Mouse (Mus musculus) embryonic fibroblast, embryonic 13.5 days (primary cell): Measurements from ENCODE around the gene Gstm5. TPM values are rescaled to one million over a fixed set of nuclear protein-coding genes. Genes with fewer than 3 reads are reported as not detected.
A peak's percentile ranks its signal among the peaks of the same experiment; 100 is the strongest.
"Not testable (repeated sequence)": the region's sequence is repeated elsewhere in the genome, so short reads cannot be mapped to it uniquely, and the experiment has no call there.

ENCODE experiments used
- H3K27ac ChIP-seq: 2 replicates; pipeline ENCODE4 v1.5.1; 2012; ENCODE audit warnings: low read length, control low read depth, inconsistent platforms; ENCODE audit not compliant: insufficient read depth
- H3K4me1 ChIP-seq: 2 replicates; pipeline ENCODE4 v1.6.1; 2011; ENCODE audit warnings: low read length; ENCODE audit not compliant: control insufficient read depth, insufficient read depth
- H3K4me3 ChIP-seq: 2 replicates; pipeline ENCODE4 v1.5.1; 2011; ENCODE audit warnings: mild to moderate bottlenecking, control low read depth, low read length; ENCODE audit not compliant: insufficient read depth
- CTCF ChIP-seq: IDR thresholded peaks from 2 replicates; pipeline ENCODE4 v1.5.1; 2011; ENCODE audit warnings: mild to moderate bottlenecking, control low read depth, low read length, moderate library complexity, borderline replicate concordance; ENCODE audit not compliant: insufficient read depth
- POLR2A ChIP-seq: IDR thresholded peaks from 2 replicates; pipeline ENCODE4 v1.6.1; 2011; ENCODE audit warnings: low read depth, mild to moderate bottlenecking, control low read depth, low read length, moderate library complexity
- polyA plus RNA-seq: library from polyadenylated mRNA; stranded (reverse); fragments of >200 nt; gene quantifications from 2 replicates; pipeline ENCODE4 v1.2.4, GENCODE M21; 2011; ENCODE audit warnings: low read depth; ENCODE audit not compliant: missing spikeins, insufficient read length

The Gstm5 gene
- polyA plus RNA-seq, 1 experiment, result 75.4 TPM

- H3K27ac ChIP-seq, result no peak overlapping the region
- H3K4me1 ChIP-seq, result no peaks in the 10 kb centered on the region
- TF ChIP-seq POLR2A, result no peak
- no peak for TF ChIP-seq CTCF
- no peak overlapping the region for H3K4me3 ChIP-seq
These were observed 38.0 kb upstream of the Gstm5 start for GRCm38 (mm10) chr3:107857646-107858045.

GRCm38 (mm10) chr3:107861483-107861882, 34.1 kb upstream of the Gstm5 start:
- H3K27ac ChIP-seq, H3K4me3 ChIP-seq, H3K4me1 ChIP-seq: not testable (repeated sequence)

- TF ChIP-seq CTCF, result no peak
- TF ChIP-seq POLR2A, result no peak
- Histone ChIP-seq H3K4me1 (no peaks in the 10 kb centered on the region), H3K4me3 (no peak overlapping the region), H3K27ac (no peak overlapping the region)
These were observed 33.1 kb upstream of the Gstm5 start for GRCm38 (mm10) chr3:107862471-107862870.

GRCm38 (mm10) chr3:107863471-107863870, 32.1 kb upstream of the Gstm5 start:
- no peak for TF ChIP-seq POLR2A
- TF ChIP-seq CTCF, result no peak
- no peak overlapping the region for H3K27ac ChIP-seq
- H3K4me3 ChIP-seq, result no peak overlapping the region
- no peaks in the 10 kb centered on the region for H3K4me1 ChIP-seq

- TF ChIP-seq POLR2A, result no peak
- peak; percentile 56; the same call in 1 of the 2 replicates for TF ChIP-seq CTCF
- H3K4me1 ChIP-seq, result no peaks in the 10 kb centered on the region
- H3K27ac ChIP-seq, result no peak overlapping the region
- no peak overlapping the region for H3K4me3 ChIP-seq
These were observed 31.6 kb upstream of the Gstm5 start for GRCm38 (mm10) chr3:107863898-107864603.

GRCm38 (mm10) chr3:107865364-107866091, 30.1 kb upstream of the Gstm5 start:
- Histone ChIP-seq H3K4me3 (no peak overlapping the region), H3K4me1 (no peaks in the 10 kb centered on the region), H3K27ac (no peak overlapping the region)
- TF ChIP-seq CTCF, result no peak
- TF ChIP-seq POLR2A, result no peak

GRCm38 (mm10) chr3:107867086-107867485, 28.5 kb upstream of the Gstm5 start:
- TF ChIP-seq CTCF (peak; percentile 97), POLR2A (no peak)
- H3K4me1 ChIP-seq, result no peaks in the 10 kb centered on the region
- no peak overlapping the region for H3K4me3 ChIP-seq
- no peak overlapping the region for H3K27ac ChIP-seq

- no peak overlapping the region for H3K4me3 ChIP-seq
- TF ChIP-seq POLR2A (no peak), CTCF (no peak)
- H3K27ac ChIP-seq, result no peak overlapping the region
- H3K4me1 ChIP-seq, result no peaks in the 10 kb centered on the region
These were observed 27.2 kb upstream of the Gstm5 start for GRCm38 (mm10) chr3:107868452-107868851.

GRCm38 (mm10) chr3:107869097-107869496, 26.5 kb upstream of the Gstm5 start:
- Histone ChIP-seq H3K4me3 (no peak overlapping the region), H3K27ac (no peak overlapping the region), H3K4me1 (no peaks in the 10 kb centered on the region)
- TF ChIP-seq POLR2A (no peak), CTCF (no peak)

- TF ChIP-seq POLR2A, result no peak
- TF ChIP-seq CTCF, result no peak
- H3K4me1 ChIP-seq, result no peaks in the 10 kb centered on the region
- no peak overlapping the region for H3K27ac ChIP-seq
- no peak overlapping the region for H3K4me3 ChIP-seq
These were observed 25.7 kb upstream of the Gstm5 start for GRCm38 (mm10) chr3:107869925-107870324.
